Mouse (Mus musculus) MEL (cell line): ENCODE measurements around the gene Cdr2l. TPM values are rescaled to one million over a fixed set of nuclear protein-coding genes. Genes with fewer than 3 reads are reported as not detected.

Experiments used
- DNase-seq: peaks from one replicate; pipeline ENCODE4 v3.0.0; 2011; ENCODE audit warnings: low read depth, low spot score
- H3K27ac ChIP-seq: 2 replicates; pipeline ENCODE4 v1.5.1; 2012; ENCODE audit warnings: low read depth, mild to moderate bottlenecking, control low read depth, low read length, moderate library complexity; ENCODE audit not compliant: control insufficient read depth
- H3K27me3 ChIP-seq, 2 experiments: fragments of 150-350 bp in 1 of 2; sonication (generic) in 1 of 2; 2 replicates each; pipeline ENCODE4 v1.6.1; 2012; ENCODE audit warnings: low read length in 2 of 2, mild to moderate bottlenecking in 2 of 2, improper control_type of control experiment in 1 of 2, moderate library complexity in 1 of 2; ENCODE audit not compliant: insufficient read depth in 2 of 2, control insufficient read depth in 1 of 2
- H3K36me3 ChIP-seq, 2 experiments: 2 replicates each; pipeline ENCODE4 v1.6.1; 2012 to 2014; ENCODE audit warnings: low read length in 2 of 2, improper control_type of control experiment in 1 of 2, inconsistent platforms in 1 of 2, mild to moderate bottlenecking in 1 of 2; ENCODE audit not compliant: insufficient read depth in 2 of 2, control insufficient read depth in 1 of 2
- H3K4me1 ChIP-seq, 2 experiments: fragments of 150-350 bp in 1 of 2; sonication (generic) in 1 of 2; 2 replicates each; pipeline ENCODE4 v1.6.1; 2012; ENCODE audit warnings: low read length in 2 of 2, improper control_type of control experiment in 1 of 2, mild to moderate bottlenecking in 1 of 2; ENCODE audit not compliant: insufficient read depth in 2 of 2, control insufficient read depth in 1 of 2
- H3K4me3 ChIP-seq, 2 experiments: fragments of 150-350 bp in 1 of 2; sonication (generic) in 1 of 2; 2 replicates each; pipeline ENCODE4 v1.5.1; 2012; ENCODE audit warnings: low read depth in 2 of 2, low read length in 2 of 2, mild to moderate bottlenecking in 2 of 2, moderate library complexity in 2 of 2, control low read depth in 1 of 2, improper control_type of control experiment in 1 of 2; ENCODE audit not compliant: control insufficient read depth in 1 of 2, insufficient read depth in 1 of 2
- H3K79me2 ChIP-seq: 2 replicates; pipeline ENCODE4 v1.6.1; 2012; ENCODE audit warnings: mild to moderate bottlenecking, low read length, moderate library complexity; ENCODE audit not compliant: control insufficient read depth, poor library complexity, insufficient read depth
- H3K9ac ChIP-seq: 2 replicates; pipeline ENCODE4 v1.6.1; 2012; ENCODE audit warnings: low read depth, mild to moderate bottlenecking, control low read depth, low read length, moderate library complexity; ENCODE audit not compliant: control insufficient read depth, poor library complexity, severe bottlenecking
- H3K9me3 ChIP-seq: fragments of 150-350 bp; sonication (generic); replicated peaks from 2 replicates; pipeline ENCODE4 v1.6.1; 2012; ENCODE audit warnings: mild to moderate bottlenecking, low read length, improper control_type of control experiment, moderate library complexity; ENCODE audit not compliant: insufficient read depth
- CTCF ChIP-seq, 3 experiments: IDR thresholded peaks in 2 of 3; conservative IDR thresholded peaks in 1 of 3; 2 replicates each; pipeline ENCODE4 v1.5.1; 2011 to 2012; ENCODE audit warnings: low read length in 3 of 3, low read depth in 2 of 3, mild to moderate bottlenecking in 2 of 3, improper control_type of control experiment in 1 of 3, inconsistent platforms in 1 of 3, mixed read lengths in 1 of 3, moderate library complexity in 1 of 3; ENCODE audit not compliant: control insufficient read depth in 1 of 3, insufficient read depth in 1 of 3, poor library complexity in 1 of 3, severe bottlenecking in 1 of 3
- E2F4 ChIP-seq: IDR thresholded peaks from 2 replicates; pipeline ENCODE4 v1.6.1; 2011; ENCODE audit warnings: low read depth, low read length, improper control_type of control experiment, borderline replicate concordance
- EP300 ChIP-seq, 2 experiments: IDR thresholded peaks; 2 replicates each; pipeline ENCODE4 v1.6.1; 2011; ENCODE audit warnings: improper control_type of control experiment in 2 of 2, low read length in 2 of 2, low read depth in 1 of 2, mild to moderate bottlenecking in 1 of 2
- GATA1 ChIP-seq: IDR thresholded peaks from 2 replicates; pipeline ENCODE4 v1.6.1; 2011; ENCODE audit warnings: low read depth, low read length, improper control_type of control experiment
- HCFC1 ChIP-seq: IDR thresholded peaks from 2 replicates; pipeline ENCODE4 v1.6.1; 2012; ENCODE audit warnings: low read depth, mild to moderate bottlenecking, inconsistent platforms, low read length, improper control_type of control experiment, moderate library complexity
- JUND ChIP-seq: IDR thresholded peaks from 2 replicates; pipeline ENCODE4 v1.6.1; 2011; ENCODE audit warnings: low read depth, mild to moderate bottlenecking, improper control_type of control experiment, low read length
- MAZ ChIP-seq: IDR thresholded peaks from 2 replicates; pipeline ENCODE4 v1.6.1; 2012; ENCODE audit warnings: low read depth, mild to moderate bottlenecking, inconsistent platforms, low read length, improper control_type of control experiment
- MEF2A ChIP-seq: IDR thresholded peaks from 2 replicates; pipeline ENCODE4 v1.6.1; 2014; ENCODE audit warnings: low read depth, mild to moderate bottlenecking, inconsistent platforms, low read length, improper control_type of control experiment; ENCODE audit not compliant: poor library complexity, insufficient replicate concordance, severe bottlenecking; ENCODE audit errors: extremely low read depth
- MYC ChIP-seq: IDR thresholded peaks from 2 replicates; pipeline ENCODE4 v1.6.1; 2011; ENCODE audit warnings: low read depth, mild to moderate bottlenecking, low read length, improper control_type of control experiment, moderate library complexity
- NELFE ChIP-seq: IDR thresholded peaks from 2 replicates; pipeline ENCODE4 v1.6.1; 2011; ENCODE audit warnings: low read depth, low read length, improper control_type of control experiment
- NRF1 ChIP-seq: IDR thresholded peaks from 2 replicates; pipeline ENCODE4 v1.6.1; 2014; ENCODE audit warnings: low read depth, mild to moderate bottlenecking, inconsistent platforms, low read length, improper control_type of control experiment, moderate library complexity; ENCODE audit not compliant: poor library complexity, insufficient read depth, severe bottlenecking
- POLR2A ChIP-seq, 2 experiments: IDR thresholded peaks; 2 replicates each; pipeline ENCODE4 v1.6.1; 2011 to 2012; ENCODE audit warnings: low read length in 2 of 2, mild to moderate bottlenecking in 2 of 2, control low read depth in 1 of 2, improper control_type of control experiment in 1 of 2, low read depth in 1 of 2, moderate library complexity in 1 of 2; ENCODE audit not compliant: control insufficient read depth in 1 of 2, insufficient read depth in 1 of 2, poor library complexity in 1 of 2
- POLR2AphosphoS5 ChIP-seq: IDR thresholded peaks from 2 replicates; pipeline ENCODE4 v1.6.1; 2012; ENCODE audit warnings: low read depth, borderline replicate concordance, mild to moderate bottlenecking, inconsistent platforms, low read length, moderate library complexity, mixed read lengths
- RCOR1 ChIP-seq: IDR thresholded peaks from 2 replicates; pipeline ENCODE4 v1.6.1; 2012; ENCODE audit warnings: low read depth, mild to moderate bottlenecking, inconsistent platforms, low read length, improper control_type of control experiment
- SIN3A ChIP-seq: IDR thresholded peaks from 2 replicates; pipeline ENCODE4 v1.6.1; 2012; ENCODE audit warnings: low read length, improper control_type of control experiment, inconsistent platforms
- USF1 ChIP-seq: IDR thresholded peaks from 2 replicates; pipeline ENCODE4 v1.6.1; 2014; ENCODE audit warnings: low read depth, mild to moderate bottlenecking, inconsistent platforms, low read length, improper control_type of control experiment, moderate library complexity
- USF2 ChIP-seq, 2 experiments: IDR thresholded peaks; 2 replicates each; pipeline ENCODE4 v1.6.1; 2011 to 2012; ENCODE audit warnings: improper control_type of control experiment in 2 of 2, low read length in 2 of 2, borderline replicate concordance in 1 of 2, inconsistent platforms in 1 of 2, low read depth in 1 of 2, mild to moderate bottlenecking in 1 of 2; ENCODE audit not compliant: insufficient read depth in 1 of 2
- ZC3H11A ChIP-seq: IDR thresholded peaks from 2 replicates; pipeline ENCODE4 v1.6.1; 2012; ENCODE audit warnings: low read depth, mild to moderate bottlenecking, inconsistent platforms, low read length, improper control_type of control experiment
- ZMIZ1 ChIP-seq: IDR thresholded peaks from 2 replicates; pipeline ENCODE4 v1.6.1; 2012; ENCODE audit warnings: low read depth, mild to moderate bottlenecking, inconsistent platforms, low read length, improper control_type of control experiment, moderate library complexity
- ZNF384 ChIP-seq: IDR thresholded peaks from 2 replicates; pipeline ENCODE4 v1.6.1; 2012; ENCODE audit warnings: low read depth, mild to moderate bottlenecking, inconsistent platforms, low read length, improper control_type of control experiment
- polyA plus RNA-seq, 2 experiments: library from polyadenylated mRNA; stranded (reverse) in 1 of 2; unstranded in 1 of 2; fragments of >175 nt in 1 of 2; fragments of >200 nt in 1 of 2; gene quantifications; 2 replicates each; pipeline versions ENCODE4 v1.2.1 to v1.2.4; 2012; ENCODE audit warnings: low replicate concordance in 2 of 2, low read depth in 1 of 2; ENCODE audit not compliant: insufficient read length in 2 of 2, insufficient read depth in 1 of 2, missing spikeins in 1 of 2
- total RNA-seq: library from RNA; depleted of rRNA; stranded (reverse); fragments of 300-350 nt; gene quantifications from 2 replicates; pipeline ENCODE4 v1.2.3, GENCODE M21; 2012

Gene Cdr2l
- total and polyA plus RNA-seq, 3 experiments: 5.2 to 8.2 TPM; not detected in 1

DNA sequence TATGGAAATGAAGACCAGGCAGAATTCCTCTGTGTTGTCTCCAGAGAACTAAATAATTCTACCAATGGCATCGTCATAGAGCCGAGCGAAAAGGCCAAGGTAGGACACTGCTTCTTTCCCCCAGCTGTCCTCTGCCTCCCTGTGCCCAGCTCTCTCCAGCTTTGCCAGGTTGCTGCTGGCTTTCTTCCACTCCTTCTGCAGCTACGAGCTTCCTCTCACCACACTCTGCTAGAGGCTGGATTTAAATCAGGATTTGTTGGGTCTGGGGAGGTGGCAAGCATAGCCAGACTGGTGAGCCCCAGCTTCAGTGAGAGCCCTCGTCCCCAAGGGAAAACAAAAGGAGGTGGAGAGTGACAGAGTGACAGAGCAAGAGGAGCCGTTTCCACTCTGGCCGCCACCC lies 47.6 kb downstream of the Cdr2l start:
- no peaks in the 10 kb centered on the region; a peak in 2 of 4 replicates for H3K36me3 ChIP-seq
- H3K9ac ChIP-seq: no peak overlapping the region
- H3K4me3 ChIP-seq: no peak overlapping the region
- no peak for TF ChIP-seq EP300 (IDR thresholded peaks at IDR 0.05; ENCODE audit: low read depth in 1 of 2, low read length in 2 of 2)
- TF ChIP-seq HCFC1: no peak
- no peak for TF ChIP-seq MYC
- TF ChIP-seq RCOR1: no peak
- H3K27me3 ChIP-seq: no peaks in the 10 kb centered on the region
- H3K9me3 ChIP-seq: no peaks in the 10 kb centered on the region
- H3K27ac ChIP-seq: no peak overlapping the region
- H3K79me2 ChIP-seq: no peaks in the 10 kb centered on the region
- H3K4me1 ChIP-seq: no peaks in the 10 kb centered on the region
- no peak for DNase-seq

DNA sequence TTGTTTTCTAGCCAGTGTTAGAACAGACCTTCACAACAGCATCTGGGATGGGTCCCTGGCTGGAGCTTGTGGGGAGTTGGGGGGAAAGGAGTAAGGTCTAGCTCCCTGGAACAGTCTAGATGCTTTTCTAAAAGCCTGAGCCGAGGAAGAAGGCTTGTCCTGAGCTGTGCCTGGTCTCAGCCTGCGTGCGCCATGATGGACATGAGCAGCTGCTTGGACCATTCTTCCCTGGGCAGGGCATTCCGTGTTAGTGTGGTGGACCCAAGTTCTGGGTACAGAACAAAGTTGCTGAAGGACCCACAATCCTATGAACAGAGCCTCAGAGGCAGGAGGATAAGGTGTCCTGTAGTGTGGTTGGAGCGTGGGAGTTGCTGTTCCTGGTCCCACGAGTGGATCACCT lies 48.8 kb downstream of the Cdr2l start:
- Histone ChIP-seq H3K79me2 (no peaks in the 10 kb centered on the region), H3K27me3 (no peaks in the 10 kb centered on the region), H3K4me3 (no peak overlapping the region), H3K9me3 (no peaks in the 10 kb centered on the region), H3K27ac (no peak overlapping the region), H3K9ac (no peak overlapping the region), H3K4me1 (no peaks in the 10 kb centered on the region), H3K36me3 (no peaks in the 10 kb centered on the region; a peak in 2 of 4 replicates)
- DNase-seq: no peak
- TF ChIP-seq EP300 (IDR thresholded peaks at IDR 0.05; ENCODE audit: low read depth in 1 of 2, low read length in 2 of 2) (no peak), MAZ (no peak), POLR2AphosphoS5 (no peak), JUND (no peak), USF2 (IDR thresholded peaks at IDR 0.05; ENCODE audit: borderline replicate concordance in 1 of 2, insufficient read depth in 1 of 2, low read depth in 1 of 2, low read length in 2 of 2) (no peak), CTCF (IDR thresholded peaks at IDR 0.05 in 2 of 3, conservative IDR thresholded peaks at IDR 0.05 in 1 of 3; ENCODE audit: control insufficient read depth in 1 of 3, insufficient read depth in 1 of 3, low read depth in 2 of 3, low read length in 3 of 3, poor library complexity in 1 of 3, severe bottlenecking in 1 of 3) (no peak), POLR2A (IDR thresholded peaks at IDR 0.05; ENCODE audit: control insufficient read depth in 1 of 2, insufficient read depth in 1 of 2, low read depth in 1 of 2, low read length in 2 of 2, poor library complexity in 1 of 2) (no peak), NELFE (no peak), ZNF384 (no peak), NRF1 (no peak)

DNA sequence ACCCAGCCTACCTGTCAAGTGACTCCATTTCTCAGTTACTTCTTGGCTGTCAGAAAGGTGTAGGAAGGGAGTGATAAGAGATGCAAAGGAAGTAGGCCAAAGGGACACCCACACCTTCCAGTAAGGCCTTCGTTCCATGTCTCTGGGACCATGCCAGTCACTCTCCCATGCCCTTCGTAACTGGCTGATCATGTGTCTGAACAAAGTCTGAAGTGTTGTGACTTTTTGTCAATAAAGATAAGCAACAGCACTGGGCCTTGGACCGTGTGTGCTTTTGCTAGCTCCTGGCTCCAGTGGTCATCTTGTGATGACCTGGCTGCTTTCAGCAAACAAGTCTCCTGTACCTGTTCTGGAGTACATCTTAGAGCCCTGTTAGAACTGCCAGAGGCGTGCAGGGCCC lies 51.1 kb downstream of the Cdr2l start:
- H3K4me1 ChIP-seq: peaks cover 3 to 8% of the 10 kb centered on the region in 2 experiments; a peak in 3 of 4 replicates
- TF ChIP-seq GATA1 (no peak), CTCF (IDR thresholded peaks at IDR 0.05 in 2 of 3, conservative IDR thresholded peaks at IDR 0.05 in 1 of 3; ENCODE audit: control insufficient read depth in 1 of 3, insufficient read depth in 1 of 3, low read depth in 2 of 3, low read length in 3 of 3, poor library complexity in 1 of 3, severe bottlenecking in 1 of 3) (no peak), E2F4 (no peak), ZC3H11A (no peak), USF1 (no peak), MEF2A (no peak), ZMIZ1 (no peak), HCFC1 (no peak), SIN3A (no peak), RCOR1 (no peak)
- no peak overlapping the region for H3K4me3 ChIP-seq
- DNase-seq: no peak
- no peak overlapping the region for H3K27ac ChIP-seq
- H3K9me3 ChIP-seq: no peaks in the 10 kb centered on the region
- H3K79me2 ChIP-seq: no peaks in the 10 kb centered on the region
- peaks cover 0 to 5% of the 10 kb centered on the region in 2 experiments for H3K36me3 ChIP-seq
- H3K9ac ChIP-seq: no peak overlapping the region
- H3K27me3 ChIP-seq: no peaks in the 10 kb centered on the region
